Mouse (Mus musculus) spleen, adult 2 months (tissue): ENCODE measurements around the gene Nhs.

Source experiments
- CTCF ChIP-seq: fragments of 200-500 bp; IDR thresholded peaks from 2 replicates; pipeline ENCODE4 v1.5.1; 2011; ENCODE audit warnings: mild to moderate bottlenecking, inconsistent platforms; ENCODE audit not compliant: insufficient read depth, insufficient read length, insufficient replicate concordance; ENCODE audit errors: extremely low read depth
- POLR2A ChIP-seq: fragments of 200-500 bp; IDR thresholded peaks from 2 replicates; pipeline ENCODE4 v1.6.1; 2011; ENCODE audit warnings: low read depth, low read length, inconsistent platforms

DNA sequence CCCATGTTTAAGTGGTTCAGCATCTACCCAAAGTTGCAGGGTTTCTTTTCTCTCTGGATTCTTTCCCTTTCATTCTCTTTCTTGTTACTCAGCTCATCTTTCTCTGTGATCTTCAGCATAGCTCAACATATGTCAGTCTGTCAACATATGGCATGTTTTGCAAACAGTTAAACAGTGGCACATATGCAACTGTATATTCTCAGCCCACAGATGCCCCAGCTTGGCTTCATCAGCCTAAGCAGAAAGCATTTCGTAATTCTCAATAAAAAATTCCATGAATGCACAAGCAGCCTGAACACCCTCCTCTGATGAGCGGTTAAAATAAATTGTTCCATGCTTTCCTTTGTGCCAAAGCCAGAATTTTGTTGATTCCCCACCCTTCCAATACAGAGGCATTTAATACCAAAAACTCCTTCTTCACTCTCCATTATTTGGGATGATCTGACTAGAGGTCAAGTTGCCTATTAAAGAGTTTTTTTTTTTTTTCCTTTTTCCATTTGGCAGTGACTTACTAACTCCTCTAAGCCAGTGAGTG lies 46.9 kb upstream of the Nhs start:
- TF ChIP-seq CTCF (no peak), POLR2A (no peak)
